Mouse (Mus musculus): Measurements from ENCODE around the gene Smg6.

Gene Smg6

DNA sequence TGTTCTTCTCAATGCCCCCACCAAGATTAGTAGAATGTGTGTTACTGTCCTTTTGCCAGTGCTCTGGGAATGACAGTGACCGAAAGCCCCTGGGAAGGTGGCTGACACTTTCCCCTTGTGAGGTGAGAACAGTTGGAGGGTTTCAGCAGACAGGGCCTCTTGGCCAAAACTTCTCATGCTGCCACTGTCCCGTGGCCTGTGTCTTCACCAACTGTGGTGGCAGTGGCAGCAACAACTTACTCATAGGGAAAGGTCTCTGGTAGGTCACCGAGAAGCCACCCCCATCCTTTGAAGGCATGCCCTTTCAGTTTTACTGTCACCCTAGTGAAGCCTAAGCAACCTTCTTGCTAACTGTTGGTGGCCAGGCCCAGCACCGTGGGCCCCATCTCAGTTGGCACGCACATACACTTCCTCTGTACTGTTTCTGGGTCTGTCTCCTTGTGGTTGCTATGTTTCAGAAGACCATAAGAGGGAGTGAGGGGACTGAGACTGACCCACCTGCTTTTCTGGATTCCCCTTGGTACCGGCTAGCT, 228.5 kb downstream of the Smg6 start:
- DNase-seq: no peak

DNA sequence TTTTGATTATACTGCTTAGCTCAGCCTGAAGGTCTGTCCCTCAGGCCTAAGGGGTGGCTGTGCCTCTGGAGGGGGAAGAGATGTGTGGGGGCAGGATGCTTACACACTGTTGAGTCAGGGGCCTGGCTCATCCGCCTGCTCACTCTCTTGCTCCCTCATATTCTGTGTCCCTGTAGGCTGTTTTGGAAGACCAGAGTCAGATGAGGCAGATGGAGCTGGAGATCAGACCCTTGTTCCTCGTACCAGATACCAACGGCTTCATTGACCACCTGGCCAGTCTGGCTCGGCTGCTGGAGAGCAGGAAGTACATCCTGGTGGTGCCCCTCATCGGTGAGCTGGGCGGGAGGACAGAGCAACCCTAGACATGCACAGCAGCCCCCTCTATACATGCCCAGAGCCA, 230.4 kb downstream of the Smg6 start:
- no peak for DNase-seq

DNA sequence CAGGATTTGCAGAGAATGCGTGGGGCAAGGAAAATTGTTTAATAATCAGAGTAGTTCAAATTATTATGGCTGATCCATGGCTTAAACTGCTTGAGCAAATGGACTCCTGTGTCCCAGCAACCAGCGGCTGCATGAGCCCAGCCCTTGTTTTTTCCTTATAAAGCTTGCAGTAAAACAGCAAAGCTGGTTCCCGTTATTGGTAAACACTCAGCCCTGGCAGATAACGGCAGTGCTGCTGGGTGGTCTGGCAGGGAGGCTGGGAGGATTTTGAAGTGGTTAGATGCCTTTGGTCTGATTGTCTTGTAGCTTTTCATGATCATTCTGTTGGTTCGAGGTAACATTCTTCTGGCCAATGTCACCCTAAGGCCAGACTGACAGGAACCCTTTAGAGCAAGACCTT, 230.8 kb downstream of the Smg6 start:
- DNase-seq: no peak

DNA sequence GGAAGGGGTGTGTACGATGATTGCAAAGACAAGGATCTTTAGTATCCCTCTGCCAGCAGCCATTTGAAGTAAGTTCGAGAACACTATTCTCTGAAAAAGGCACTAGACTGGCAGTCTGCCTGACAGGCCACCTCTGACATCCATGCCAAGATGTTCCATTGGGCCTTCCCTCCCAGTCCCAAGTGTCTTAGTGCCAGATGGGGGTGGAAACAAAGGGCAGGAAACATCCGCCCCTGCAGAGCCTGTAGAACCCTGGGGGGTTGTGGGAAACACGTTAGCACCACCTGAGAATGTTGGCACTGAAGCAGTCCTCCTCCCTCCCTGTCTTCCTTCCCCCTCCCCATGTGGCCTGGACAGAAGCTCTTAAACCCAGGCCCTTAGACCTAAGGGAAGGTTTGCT, 231.4 kb downstream of the Smg6 start:
- DNase-seq: peak; percentile 47

DNA sequence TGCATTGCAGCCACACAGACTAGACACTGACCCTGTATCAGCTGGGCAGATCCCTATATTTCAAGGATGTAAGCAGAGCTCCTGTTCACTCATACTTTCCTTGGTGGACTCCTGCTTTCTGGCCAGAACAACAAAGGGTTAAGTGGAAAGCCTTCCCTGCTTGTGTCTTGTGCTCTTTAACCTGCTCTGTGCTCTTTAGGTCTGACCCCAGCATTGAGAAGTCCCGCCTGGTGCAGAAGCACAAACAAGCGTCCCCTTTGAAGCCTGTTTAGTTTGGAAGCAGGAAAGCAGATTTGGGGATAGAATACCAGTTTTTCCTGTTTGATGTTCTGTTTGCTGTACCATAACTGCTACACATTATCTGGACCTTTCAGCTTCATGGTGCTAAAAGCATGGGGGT, 232.3 kb downstream of the Smg6 start:
- no peak for DNase-seq

DNA sequence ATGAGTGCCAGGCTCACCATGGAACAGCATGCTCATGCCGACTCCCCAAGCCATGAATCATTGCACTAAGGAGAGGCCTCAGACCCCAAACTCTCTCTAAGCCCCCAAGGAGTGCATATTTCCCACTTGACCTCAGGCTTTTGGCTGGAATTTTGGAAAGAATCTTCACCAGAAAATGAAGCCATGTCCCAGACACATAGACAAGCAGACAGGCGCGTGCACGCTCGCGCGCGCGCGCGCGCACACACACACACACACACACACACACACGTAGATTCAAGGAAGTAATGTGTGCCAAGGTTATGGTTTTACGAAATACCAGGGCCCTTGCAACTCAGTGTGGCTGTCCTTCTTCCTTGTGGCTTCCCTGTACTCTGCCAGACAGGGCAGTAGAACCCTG, 232.8 kb downstream of the Smg6 start:
- DNase-seq: no peak

DNA sequence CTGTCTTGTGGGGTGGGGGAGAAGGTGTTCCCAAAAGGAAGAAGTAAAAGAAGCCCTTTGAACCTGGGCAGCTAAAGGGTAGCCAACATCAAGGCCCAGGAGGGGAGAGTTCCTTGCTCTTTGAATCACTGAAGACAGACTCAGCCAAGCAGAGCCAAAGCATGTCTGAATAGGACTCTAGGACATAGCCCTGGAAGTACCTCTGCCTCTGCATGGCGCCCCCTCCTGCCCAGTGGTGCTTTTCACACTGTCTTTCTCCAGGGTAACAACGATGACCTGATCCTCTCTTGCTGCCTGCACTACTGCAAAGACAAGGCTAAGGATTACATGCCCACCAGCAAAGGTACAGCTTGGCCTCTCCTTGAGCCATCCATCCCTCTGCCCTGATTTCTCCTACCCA, 233.9 kb downstream of the Smg6 start:
- DNase-seq: peak; percentile 66

DNA sequence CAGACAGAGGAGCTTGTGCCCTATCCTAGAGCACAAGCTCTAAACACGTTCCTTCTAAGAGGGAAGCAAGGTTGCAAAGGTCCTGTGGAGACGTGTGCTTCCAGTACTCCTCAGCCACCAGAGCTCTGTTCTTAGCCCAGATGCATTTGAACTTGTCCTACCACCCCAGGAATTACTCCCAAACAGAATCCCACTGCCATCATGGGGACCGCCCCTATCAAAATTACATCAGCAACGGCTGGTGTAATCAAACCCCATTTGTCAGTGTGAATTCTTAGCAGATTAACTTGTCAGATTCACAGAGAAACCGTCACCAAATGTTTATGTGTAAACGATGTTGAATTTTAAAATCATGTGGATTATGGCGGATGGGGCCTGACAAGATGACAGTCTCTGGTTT, 235.3 kb downstream of the Smg6 start:
- no peak for DNase-seq

DNA sequence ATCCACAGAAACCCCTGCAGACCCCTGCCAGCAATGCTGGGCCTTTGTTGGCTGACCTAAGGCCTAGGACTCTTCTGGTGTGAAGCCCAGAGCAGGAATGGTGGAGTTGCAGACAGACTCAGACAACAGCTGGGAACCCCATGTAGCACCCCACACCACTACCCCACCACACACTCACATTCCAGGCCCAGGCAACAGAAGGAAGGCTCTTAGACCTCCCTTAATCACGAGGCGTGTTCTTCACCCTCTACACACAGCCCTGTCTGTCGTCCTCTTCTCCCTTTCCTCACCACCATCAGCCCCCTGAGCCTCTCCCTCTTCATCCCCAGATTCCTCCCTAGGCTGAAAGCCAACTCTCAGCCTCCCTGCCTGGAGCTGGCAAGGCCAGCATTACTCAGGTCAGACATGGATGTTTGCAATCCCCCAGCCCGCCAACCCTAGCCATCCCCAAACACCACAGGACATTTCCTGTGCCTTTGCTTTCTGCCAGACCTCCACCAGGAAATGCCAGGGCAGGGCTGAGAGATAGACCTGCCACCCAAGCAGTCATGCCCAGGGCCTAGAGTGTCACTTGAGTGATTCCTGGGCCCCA, 235.9 kb downstream of the Smg6 start:
- no peak for DNase-seq

DNA sequence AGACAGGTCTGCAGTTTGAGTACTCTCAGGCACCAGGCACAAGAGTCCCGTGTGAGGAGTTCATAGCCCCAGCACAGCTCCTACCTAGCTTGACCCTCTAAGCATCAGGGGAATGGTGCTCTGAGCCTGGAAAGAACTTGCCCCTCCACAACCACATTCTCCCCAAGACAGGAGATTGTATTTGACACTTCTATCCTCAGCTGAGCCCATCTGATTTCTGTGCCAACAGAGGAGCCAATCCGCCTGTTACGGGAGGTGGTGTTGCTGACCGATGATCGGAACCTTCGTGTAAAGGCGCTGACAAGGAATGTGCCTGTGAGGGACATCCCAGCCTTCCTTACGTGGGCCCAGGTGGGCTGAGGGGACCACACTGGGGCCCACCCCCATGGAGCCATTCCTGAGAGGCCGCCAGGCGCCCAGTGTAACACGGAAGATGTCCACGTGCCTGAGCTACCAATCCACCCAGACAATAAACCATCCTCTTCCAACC, 237.0 kb downstream of the Smg6 start:
- no peak for DNase-seq

DNA sequence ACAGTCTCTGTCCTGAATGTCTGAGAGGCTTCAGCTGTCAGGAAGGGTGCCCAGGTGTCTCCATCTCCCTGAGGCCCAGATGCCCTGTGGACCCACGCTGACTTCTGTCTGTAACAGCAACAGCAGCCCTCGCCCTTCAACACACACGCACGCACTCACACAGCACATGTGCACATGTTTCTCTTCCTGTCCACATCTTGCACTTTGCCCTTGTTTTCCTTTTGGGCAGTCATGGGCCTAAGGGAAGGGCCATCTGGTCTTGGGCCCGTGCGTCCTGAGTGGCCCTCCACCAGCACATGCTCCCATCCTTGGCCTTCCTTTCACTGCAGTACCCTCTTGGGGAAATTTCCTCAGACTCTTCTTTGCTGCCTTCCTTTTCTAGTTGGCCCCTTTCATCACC, 237.8 kb downstream of the Smg6 start:
- DNase-seq: peak; percentile 57

DNA sequence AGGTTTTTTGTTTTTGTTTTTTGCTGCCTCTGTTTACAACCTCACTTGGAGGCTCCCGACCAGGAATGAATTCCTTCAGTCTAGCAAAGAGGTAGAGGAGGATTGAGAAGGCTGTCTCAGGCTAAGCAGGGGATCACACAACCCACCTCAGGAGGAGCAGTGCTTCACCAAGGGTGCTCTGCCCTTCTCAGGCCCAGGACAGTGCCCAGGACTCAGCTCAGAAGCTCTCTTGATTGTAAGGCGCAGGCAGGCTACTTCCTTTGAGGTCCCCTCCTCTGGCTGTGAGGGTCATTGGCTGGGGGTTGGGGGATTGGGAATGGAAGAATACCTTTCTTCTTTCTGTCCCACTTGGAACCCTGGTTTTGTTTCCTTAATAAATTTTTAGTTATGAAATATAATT, 238.4 kb downstream of the Smg6 start:
- no peak for DNase-seq

DNA sequence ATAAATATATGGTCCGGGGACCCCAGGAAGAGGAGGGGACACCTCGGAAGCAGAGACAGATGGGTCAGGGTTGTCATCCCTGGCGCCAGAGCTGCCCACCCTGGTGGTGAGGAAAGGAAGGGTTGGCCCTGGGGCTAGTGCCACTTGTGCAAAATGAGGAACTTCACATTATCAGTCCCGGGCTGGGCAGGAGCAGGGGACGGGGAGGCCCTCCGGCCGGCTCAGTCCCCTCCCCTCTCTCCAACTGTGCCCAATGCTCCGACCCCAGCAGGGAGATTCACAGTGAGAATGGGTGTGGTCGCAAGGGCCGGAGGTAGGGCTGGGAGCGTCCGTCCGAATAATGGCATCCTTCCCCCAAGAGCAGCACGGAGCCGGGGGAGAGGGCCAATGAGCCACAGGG, 239.1 kb downstream of the Smg6 start:
- no peak for DNase-seq

DNA sequence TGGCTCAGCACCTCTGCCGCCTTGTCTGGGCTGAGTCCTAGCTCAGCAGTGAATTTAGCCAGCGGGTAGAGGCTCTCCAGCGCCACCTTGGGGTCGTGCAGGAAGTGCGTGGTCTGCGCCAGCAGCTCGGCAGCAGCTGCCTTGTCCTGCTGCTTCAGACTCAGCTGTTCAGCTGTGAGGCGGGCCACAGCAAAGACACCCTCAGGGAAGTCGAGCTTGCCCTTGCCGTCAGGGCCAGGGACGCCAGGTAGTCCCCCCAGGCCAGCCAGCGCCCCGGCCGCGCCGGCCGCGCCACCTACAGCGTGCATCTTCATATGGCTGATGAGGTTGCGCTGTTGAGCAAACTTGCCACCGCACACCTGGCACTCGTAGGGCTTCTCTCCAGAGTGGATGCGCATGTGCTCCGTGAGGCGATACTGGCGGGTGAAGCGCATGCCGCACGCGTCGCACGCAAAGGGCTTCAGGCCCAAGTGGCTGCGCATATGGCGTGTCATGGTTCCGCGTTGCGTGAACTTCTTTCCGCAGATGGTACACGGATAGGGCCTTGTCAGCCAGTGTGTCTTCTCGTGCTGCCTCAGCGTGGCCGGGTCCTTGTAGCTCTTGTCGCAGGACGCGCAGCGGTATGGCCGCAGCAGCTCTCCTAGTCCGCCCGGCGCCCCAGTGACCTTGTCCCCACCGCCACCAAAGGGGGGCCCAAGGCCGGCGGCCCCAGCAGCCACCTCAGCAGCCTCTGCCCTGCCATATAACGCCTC, 240.0 kb downstream of the Smg6 start:
- peak; percentile 85 for DNase-seq

DNA sequence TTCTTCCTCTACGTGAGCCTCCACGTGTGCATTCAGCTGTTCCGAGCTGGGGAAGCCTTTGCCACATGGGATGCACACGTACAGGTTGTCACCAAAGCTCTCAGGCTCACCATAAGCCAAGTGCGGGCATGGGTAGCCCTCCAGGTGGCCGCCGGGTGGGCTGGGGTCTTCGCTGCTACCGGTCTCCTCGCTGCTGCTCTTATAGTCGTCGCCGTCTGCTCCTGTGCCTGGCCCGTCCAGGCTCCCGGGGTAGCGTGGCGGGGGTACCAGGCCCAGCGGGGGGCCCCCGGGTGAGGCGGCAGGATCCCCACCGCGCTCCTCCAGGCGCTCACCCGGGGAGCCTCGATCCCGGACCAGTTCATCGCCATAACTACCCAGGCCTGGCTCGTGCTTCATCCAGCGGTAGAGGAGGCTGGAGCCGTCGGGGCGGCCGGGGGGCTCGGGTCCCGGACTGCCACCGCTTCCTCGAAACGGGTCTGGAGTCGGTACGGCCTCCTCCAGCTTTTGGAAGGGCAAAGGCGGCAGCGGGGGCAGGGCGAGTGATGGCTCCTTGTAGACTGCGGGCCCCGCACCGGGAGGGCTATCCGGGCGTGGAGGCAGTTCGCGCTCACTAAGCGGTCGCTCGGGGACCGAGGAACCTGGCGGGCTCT, 240.7 kb downstream of the Smg6 start:
- DNase-seq: no peak

DNA sequence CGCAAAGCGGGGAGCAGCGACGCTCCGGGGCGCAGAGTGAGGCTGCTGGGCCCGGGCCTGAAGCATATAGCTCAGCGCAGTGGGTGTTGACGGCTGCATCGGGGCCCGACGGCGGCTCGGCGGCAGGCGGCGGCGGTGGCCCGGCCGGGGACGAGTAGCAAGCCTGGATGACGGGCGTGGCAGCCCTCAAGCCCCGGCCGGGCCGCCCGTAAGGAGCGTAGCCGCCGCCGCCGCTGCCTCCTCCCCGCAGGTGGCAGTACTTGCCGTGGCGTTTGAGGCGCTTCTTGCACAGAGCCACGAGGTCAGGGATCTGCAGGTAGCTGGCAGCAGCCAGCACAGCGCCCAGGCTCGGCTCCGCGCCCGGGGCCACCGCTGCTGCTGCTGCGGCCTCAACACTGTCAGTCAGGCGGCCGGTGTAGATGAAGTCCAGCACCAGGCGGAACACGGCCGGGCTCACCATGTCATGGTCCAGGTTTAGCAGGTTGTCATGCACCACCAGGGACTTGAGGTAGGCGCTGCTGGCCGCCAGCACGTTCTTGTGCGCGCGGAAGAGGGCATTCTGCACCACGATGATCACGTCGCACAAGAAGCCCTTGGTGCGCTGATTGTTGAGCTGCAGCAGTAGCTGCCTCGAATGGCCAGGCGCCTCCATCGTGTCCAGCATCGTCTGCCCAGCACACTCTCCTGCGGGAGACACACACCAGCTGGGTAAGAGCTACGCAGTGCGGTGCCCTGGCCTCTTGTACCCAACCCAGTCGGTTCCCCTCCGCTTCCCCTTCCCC, 241.4 kb downstream of the Smg6 start:
- DNase-seq: peak; percentile 55

DNA sequence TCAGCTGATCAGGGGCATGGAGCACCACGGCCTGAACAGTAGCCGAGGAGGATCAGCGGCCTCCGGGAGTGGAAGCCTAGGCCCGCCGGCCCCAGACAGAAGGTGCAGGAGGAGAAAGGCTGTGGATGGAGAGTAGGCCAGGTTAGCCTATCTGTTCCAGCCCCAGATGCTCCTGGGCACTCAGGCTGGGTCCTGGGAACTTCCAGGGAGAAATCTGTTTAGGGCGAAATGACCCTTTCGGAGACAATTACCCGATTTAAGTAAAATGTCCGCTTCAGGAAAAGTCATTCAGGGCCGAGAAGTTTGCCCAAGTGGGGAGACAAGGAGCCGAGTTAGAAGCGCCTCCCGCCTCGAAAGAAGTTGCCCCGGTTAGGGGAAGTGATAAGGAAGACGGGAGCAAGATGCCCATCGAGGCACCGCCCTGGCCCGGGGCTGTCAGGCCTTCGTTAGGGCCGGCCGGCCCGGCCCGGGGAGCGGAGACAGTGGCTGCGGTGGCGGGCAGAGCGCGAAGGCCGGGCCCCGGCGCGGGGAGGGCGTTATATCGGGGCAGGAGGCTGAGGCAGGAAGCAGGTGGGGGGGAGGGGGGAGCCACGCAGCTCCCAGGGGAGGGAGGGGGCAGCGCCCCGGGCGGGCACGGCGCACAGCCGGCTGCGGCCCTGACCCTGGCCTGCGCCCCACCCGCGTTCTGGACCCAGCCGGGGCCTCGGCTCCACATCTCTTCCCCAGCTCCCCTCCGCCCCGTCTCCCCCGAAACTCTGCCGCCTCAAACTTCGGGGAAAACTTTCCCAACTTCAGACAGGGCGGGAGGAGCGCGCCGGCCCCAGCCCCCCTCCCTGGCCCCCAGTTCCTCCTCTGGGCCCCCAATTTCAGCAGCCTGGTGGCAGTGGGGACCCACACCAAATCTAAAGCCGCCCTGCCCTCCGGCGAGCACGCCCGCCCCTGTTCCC, 242.3 kb downstream of the Smg6 start:
- DNase-seq: peak; percentile 26

DNA sequence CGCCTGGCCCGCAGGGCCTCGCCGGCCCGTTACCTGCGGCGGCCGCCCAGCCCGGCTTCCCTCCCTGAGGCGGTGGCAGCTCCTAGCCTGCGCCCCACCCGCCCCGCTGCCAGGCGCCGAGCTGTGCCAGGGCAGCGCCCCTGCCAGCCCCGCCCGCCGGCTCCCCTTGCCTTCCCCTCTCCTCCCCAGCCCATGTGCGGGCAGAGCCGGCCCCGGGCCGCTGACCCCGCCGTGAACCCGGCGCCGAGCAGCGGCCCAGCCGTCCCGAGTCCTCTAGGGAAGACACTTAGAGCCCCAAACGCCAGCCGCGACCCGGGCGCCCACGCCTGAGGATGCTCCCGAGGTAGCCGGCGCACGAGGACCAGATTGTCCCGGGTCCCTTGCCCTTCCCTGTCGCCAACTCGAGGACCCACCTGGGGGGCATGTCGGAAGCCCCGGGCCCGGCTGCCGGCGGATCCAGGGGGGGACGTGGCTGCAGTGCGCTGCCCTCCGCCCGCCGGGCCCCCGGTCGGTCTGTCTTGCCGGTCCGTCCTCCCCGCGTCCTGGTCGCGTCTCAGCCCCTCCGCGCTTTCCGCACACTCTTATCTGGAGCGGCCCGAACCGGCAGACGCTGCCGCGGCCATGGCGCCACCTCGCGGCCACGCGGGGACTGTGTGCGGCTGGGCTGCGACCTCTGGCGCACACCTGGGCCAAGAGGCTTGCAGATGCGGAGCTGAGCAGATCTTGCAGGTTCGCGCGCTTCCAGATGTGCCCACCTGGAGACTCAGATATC, 243.2 kb downstream of the Smg6 start:
- DNase-seq: peak; percentile 84

DNA sequence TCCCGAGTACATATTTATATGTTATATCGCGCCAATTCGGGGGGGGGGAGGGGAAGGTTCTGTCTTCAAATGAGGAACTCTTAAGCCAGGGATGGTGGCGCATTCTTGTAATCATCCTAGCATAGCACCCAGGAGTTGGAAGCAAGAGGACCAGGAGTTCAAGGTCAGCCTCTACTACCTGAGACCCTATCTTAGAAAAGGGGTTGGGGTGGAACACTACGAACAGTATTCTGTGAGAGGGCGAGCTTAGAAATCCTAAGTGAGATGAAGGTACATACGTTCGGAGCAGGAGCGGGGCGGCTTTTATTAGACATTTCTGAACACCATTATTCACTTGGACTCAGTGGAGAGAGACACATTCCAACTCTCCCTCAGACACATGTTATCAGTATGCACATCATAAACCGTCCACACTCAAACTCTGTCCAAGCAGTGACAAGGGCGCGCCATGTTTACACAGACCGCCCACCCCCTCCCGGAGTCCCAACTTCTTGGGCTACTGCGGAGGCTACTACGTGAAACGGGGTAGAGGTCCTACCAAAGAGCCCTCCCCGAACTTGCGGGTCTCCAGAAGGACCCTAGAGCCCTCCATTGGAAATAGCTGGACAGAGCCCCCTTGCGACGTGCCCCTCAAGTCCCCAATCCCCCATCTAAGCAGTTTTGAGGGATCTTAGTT, 243.9 kb downstream of the Smg6 start, which contains the start of gene Hic1:
Gene Hic1, minus strand, starts transcription at position 115 of the 676 bp plus-strand sequence.
- DNase-seq: no peak

DNA sequence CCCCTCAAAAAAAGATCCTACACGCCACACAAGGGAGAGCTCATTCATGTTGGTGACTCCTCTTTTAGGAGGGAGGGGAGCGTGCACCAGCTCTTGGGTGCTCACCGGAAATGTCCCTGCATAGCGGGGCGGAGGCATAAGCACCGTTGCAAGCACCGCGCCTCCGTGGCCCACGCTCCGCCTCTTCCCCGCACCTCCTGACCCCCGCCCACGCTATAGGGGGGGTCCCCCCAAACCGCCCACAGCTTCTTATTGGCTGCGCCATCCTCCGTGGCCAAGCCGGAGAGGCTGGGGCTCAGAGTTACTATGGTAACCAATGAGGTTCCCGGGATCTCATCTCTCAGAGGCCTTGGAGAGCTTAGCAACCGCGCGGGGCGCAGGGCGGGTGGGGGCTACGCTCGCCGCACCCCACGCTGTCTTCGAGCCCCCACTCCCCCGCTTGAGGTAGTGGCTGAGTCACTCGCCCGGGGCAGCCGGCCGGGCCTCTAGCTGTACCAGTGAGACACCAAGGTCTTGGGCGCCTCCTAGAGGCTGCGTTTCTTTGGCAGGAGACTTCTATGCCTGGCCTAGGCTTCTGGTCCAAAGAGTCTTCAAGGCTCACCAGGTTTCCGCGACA, 244.6 kb downstream of the Smg6 start:
- DNase-seq: peak; percentile 96

All from kidney, adult 9 months (tissue).